Mouse (Mus musculus): Measurements from ENCODE around the gene Gucy2e. TPM values are rescaled to one million over a fixed set of nuclear protein-coding genes. Genes with fewer than 3 reads are reported as not detected.
A peak's percentile ranks its signal among the peaks of the same experiment; 100 is the strongest.

The Gucy2e gene
- polyA plus RNA-seq, 1 experiment: not detected

- no peak overlapping the region for H3K4me3 ChIP-seq (replicated peaks; ENCODE audit: control insufficient read depth, low read depth, low read length)
- H3K4me1 ChIP-seq (ENCODE audit: control insufficient read depth, insufficient read depth, low read length): no peaks in the 10 kb centered on the region
- H3K27ac ChIP-seq (ENCODE audit: control insufficient read depth, insufficient read depth, low read depth, low read length, poor library complexity): no peak overlapping the region
- no peak for TF ChIP-seq POLR2A (IDR thresholded peaks at IDR 0.05; ENCODE audit: borderline replicate concordance, control insufficient read depth, low read depth, low read length)
- no peak for TF ChIP-seq CTCF (IDR thresholded peaks at IDR 0.05; ENCODE audit: control insufficient read depth, insufficient read depth, low read length)
- 83% methylated on average over 6 of the region's 6 CpGs for WGBS
These were observed 50.9 kb downstream of the Gucy2e start for GRCm38 (mm10) chr11:69185936-69186335.

- Histone ChIP-seq H3K27ac (ENCODE audit: control insufficient read depth, insufficient read depth, low read depth, low read length, poor library complexity) (no peak overlapping the region), H3K4me3 (replicated peaks; ENCODE audit: control insufficient read depth, low read depth, low read length) (no peak overlapping the region), H3K4me1 (ENCODE audit: control insufficient read depth, insufficient read depth, low read length) (no peaks in the 10 kb centered on the region)
- WGBS: 81% methylated on average over 5 of the region's 5 CpGs
- TF ChIP-seq CTCF (IDR thresholded peaks at IDR 0.05; ENCODE audit: control insufficient read depth, insufficient read depth, low read length): no peak
- no peak for TF ChIP-seq POLR2A (IDR thresholded peaks at IDR 0.05; ENCODE audit: borderline replicate concordance, control insufficient read depth, low read depth, low read length)
These were observed 51.8 kb downstream of the Gucy2e start for GRCm38 (mm10) chr11:69185031-69185430.

GRCm38 (mm10) chr11:69180120-69180519, 56.7 kb downstream of the Gucy2e start:
- H3K4me1 ChIP-seq (ENCODE audit: control insufficient read depth, insufficient read depth, low read length): no peaks in the 10 kb centered on the region
- H3K27ac ChIP-seq (ENCODE audit: control insufficient read depth, insufficient read depth, low read depth, low read length, poor library complexity): no peak overlapping the region
- no peak overlapping the region for H3K4me3 ChIP-seq (replicated peaks; ENCODE audit: control insufficient read depth, low read depth, low read length)
- 79% methylated on average over 4 of the region's 4 CpGs for WGBS
- no peak for TF ChIP-seq POLR2A (IDR thresholded peaks at IDR 0.05; ENCODE audit: borderline replicate concordance, control insufficient read depth, low read depth, low read length)
- peak; percentile 3; the same call in 1 of the 2 replicates for TF ChIP-seq CTCF (IDR thresholded peaks at IDR 0.05; ENCODE audit: control insufficient read depth, insufficient read depth, low read length)

GRCm38 (mm10) chr11:69179512-69179911, 57.3 kb downstream of the Gucy2e start:
- TF ChIP-seq CTCF (IDR thresholded peaks at IDR 0.05; ENCODE audit: control insufficient read depth, insufficient read depth, low read length) (no peak), POLR2A (IDR thresholded peaks at IDR 0.05; ENCODE audit: borderline replicate concordance, control insufficient read depth, low read depth, low read length) (no peak)
- no peak overlapping the region for H3K27ac ChIP-seq (ENCODE audit: control insufficient read depth, insufficient read depth, low read depth, low read length, poor library complexity)
- H3K4me3 ChIP-seq (replicated peaks; ENCODE audit: control insufficient read depth, low read depth, low read length): no peak overlapping the region
- WGBS: 65% methylated on average over 3 of the region's 3 CpGs
- H3K4me1 ChIP-seq (ENCODE audit: control insufficient read depth, insufficient read depth, low read length): no peaks in the 10 kb centered on the region

- 73% methylated on average over 3 of the region's 3 CpGs for WGBS
- TF ChIP-seq POLR2A (IDR thresholded peaks at IDR 0.05; ENCODE audit: borderline replicate concordance, control insufficient read depth, low read depth, low read length): no peak
- TF ChIP-seq CTCF (IDR thresholded peaks at IDR 0.05; ENCODE audit: control insufficient read depth, insufficient read depth, low read length): no peak
- no peak overlapping the region for H3K4me3 ChIP-seq (replicated peaks; ENCODE audit: control insufficient read depth, low read depth, low read length)
- no peak overlapping the region for H3K27ac ChIP-seq (ENCODE audit: control insufficient read depth, insufficient read depth, low read depth, low read length, poor library complexity)
- no peaks in the 10 kb centered on the region for H3K4me1 ChIP-seq (ENCODE audit: control insufficient read depth, insufficient read depth, low read length)
These were observed 58.3 kb downstream of the Gucy2e start for GRCm38 (mm10) chr11:69178525-69178924.

GRCm38 (mm10) chr11:69174722-69175121, 62.1 kb downstream of the Gucy2e start:
- Histone ChIP-seq H3K4me1 (ENCODE audit: control insufficient read depth, insufficient read depth, low read length) (no peaks in the 10 kb centered on the region), H3K4me3 (replicated peaks; ENCODE audit: control insufficient read depth, low read depth, low read length) (no peak overlapping the region)

GRCm38 (mm10) chr11:69172606-69173005, 64.2 kb downstream of the Gucy2e start:
- TF ChIP-seq POLR2A (IDR thresholded peaks at IDR 0.05; ENCODE audit: borderline replicate concordance, control insufficient read depth, low read depth, low read length) (no peak), CTCF (IDR thresholded peaks at IDR 0.05; ENCODE audit: control insufficient read depth, insufficient read depth, low read length) (no peak)
- no peak overlapping the region for H3K4me3 ChIP-seq (replicated peaks; ENCODE audit: control insufficient read depth, low read depth, low read length)
- H3K27ac ChIP-seq (ENCODE audit: control insufficient read depth, insufficient read depth, low read depth, low read length, poor library complexity): no peak overlapping the region
- no peaks in the 10 kb centered on the region for H3K4me1 ChIP-seq (ENCODE audit: control insufficient read depth, insufficient read depth, low read length)
- WGBS: 79% methylated on average over 2 of the region's 2 CpGs

More at GRCm38 (mm10) chr11:69174722-69175121, 62.1 kb downstream of the Gucy2e start:
- TF ChIP-seq CTCF (IDR thresholded peaks at IDR 0.05; ENCODE audit: control insufficient read depth, insufficient read depth, low read length): no peak
- no peak for TF ChIP-seq POLR2A (IDR thresholded peaks at IDR 0.05; ENCODE audit: borderline replicate concordance, control insufficient read depth, low read depth, low read length)
- 85% methylated on average over 7 of the region's 7 CpGs for WGBS
- H3K27ac ChIP-seq (ENCODE audit: control insufficient read depth, insufficient read depth, low read depth, low read length, poor library complexity): no peak overlapping the region

GRCm38 (mm10) chr11:69171626-69172025, 65.2 kb downstream of the Gucy2e start:
- 32% methylated on average over 7 of the region's 7 CpGs for WGBS
- Histone ChIP-seq H3K27ac (ENCODE audit: control insufficient read depth, insufficient read depth, low read depth, low read length, poor library complexity) (no peak overlapping the region), H3K4me1 (ENCODE audit: control insufficient read depth, insufficient read depth, low read length) (no peaks in the 10 kb centered on the region), H3K4me3 (replicated peaks; ENCODE audit: control insufficient read depth, low read depth, low read length) (no peak overlapping the region)
- TF ChIP-seq CTCF (IDR thresholded peaks at IDR 0.05; ENCODE audit: control insufficient read depth, insufficient read depth, low read length) (peak; percentile 80), POLR2A (IDR thresholded peaks at IDR 0.05; ENCODE audit: borderline replicate concordance, control insufficient read depth, low read depth, low read length) (no peak)

GRCm38 (mm10) chr11:69169313-69169712, 67.5 kb downstream of the Gucy2e start:
- H3K4me3 ChIP-seq (replicated peaks; ENCODE audit: control insufficient read depth, low read depth, low read length): no peak overlapping the region
- 84% methylated on average over 12 of the region's 12 CpGs for WGBS
- no peak for TF ChIP-seq CTCF (IDR thresholded peaks at IDR 0.05; ENCODE audit: control insufficient read depth, insufficient read depth, low read length)
- TF ChIP-seq POLR2A (IDR thresholded peaks at IDR 0.05; ENCODE audit: borderline replicate concordance, control insufficient read depth, low read depth, low read length): no peak

More at GRCm38 (mm10) chr11:69169313-69169712, 67.5 kb downstream of the Gucy2e start:
- Histone ChIP-seq H3K4me1 (ENCODE audit: control insufficient read depth, insufficient read depth, low read length) (no peaks in the 10 kb centered on the region), H3K27ac (ENCODE audit: control insufficient read depth, insufficient read depth, low read depth, low read length, poor library complexity) (no peak overlapping the region)

Other genes with a start within 250 kb of the Gucy2e start
- gene Pfas, start 228.6 kb downstream of the Gucy2e start, polyA plus RNA-seq (2011; ENCODE audit: insufficient read depth, insufficient read length, low replicate concordance, missing spikeins): 26.1 and 34.4 TPM in 2 replicates
- gene Ctc1, start 221.1 kb downstream of the Gucy2e start, polyA plus RNA-seq (2011; ENCODE audit: insufficient read depth, insufficient read length, low replicate concordance, missing spikeins): 19.0 and 38.1 TPM in 2 replicates
- gene Aurkb, start 191.4 kb downstream of the Gucy2e start, polyA plus RNA-seq (2011; ENCODE audit: insufficient read depth, insufficient read length, low replicate concordance, missing spikeins): 53.2 and 100 TPM in 2 replicates
- gene Borcs6, start 177.3 kb downstream of the Gucy2e start, polyA plus RNA-seq (2011; ENCODE audit: insufficient read depth, insufficient read length, low replicate concordance, missing spikeins): 16.4 and 18.4 TPM in 2 replicates
- 16.3 and 31.0 TPM in 2 replicates for gene Tmem107, start 166.2 kb downstream of the Gucy2e start, polyA plus RNA-seq (2011; ENCODE audit: insufficient read depth, insufficient read length, low replicate concordance, missing spikeins)
- 50.5 and 55.9 TPM in 2 replicates for gene Vamp2, start 148.5 kb downstream of the Gucy2e start, polyA plus RNA-seq (2011; ENCODE audit: insufficient read depth, insufficient read length, low replicate concordance, missing spikeins)
- gene Per1, start 141.8 kb downstream of the Gucy2e start, polyA plus RNA-seq (2011; ENCODE audit: insufficient read depth, insufficient read length, low replicate concordance, missing spikeins): 28.8 and 46.2 TPM in 2 replicates
- 1.1 TPM in 1 of 2 replicates, not detected in the other for gene Hes7, start 116.6 kb downstream of the Gucy2e start, polyA plus RNA-seq (2011; ENCODE audit: insufficient read depth, insufficient read length, low replicate concordance, missing spikeins)
- gene 9130213A22Rik, start 114.4 kb downstream of the Gucy2e start, polyA plus RNA-seq (2011; ENCODE audit: insufficient read depth, insufficient read length, low replicate concordance, missing spikeins): not detected in 2 replicates
- 0.82 TPM in 1 of 2 replicates, not detected in the other for gene Aloxe3, start 111.1 kb downstream of the Gucy2e start, polyA plus RNA-seq (2011; ENCODE audit: insufficient read depth, insufficient read length, low replicate concordance, missing spikeins)
- not detected in 2 replicates for gene Alox12b, start 80.0 kb downstream of the Gucy2e start, polyA plus RNA-seq (2011; ENCODE audit: insufficient read depth, insufficient read length, low replicate concordance, missing spikeins)
- gene Alox8, start 39.2 kb downstream of the Gucy2e start, polyA plus RNA-seq (2011; ENCODE audit: insufficient read depth, insufficient read length, low replicate concordance, missing spikeins): not detected in 2 replicates
- gene Cntrob, start 86.7 kb upstream of the Gucy2e start, polyA plus RNA-seq (2011; ENCODE audit: insufficient read depth, insufficient read length, low replicate concordance, missing spikeins): 43.7 and 59.8 TPM in 2 replicates
- gene Trappc1, start 86.9 kb upstream of the Gucy2e start, polyA plus RNA-seq (2011; ENCODE audit: insufficient read depth, insufficient read length, low replicate concordance, missing spikeins): 50.7 and 71.7 TPM in 2 replicates
- gene Kcnab3, start 89.2 kb upstream of the Gucy2e start, polyA plus RNA-seq (2011; ENCODE audit: insufficient read depth, insufficient read length, low replicate concordance, missing spikeins): not detected in 2 replicates
- gene Rnf227, start 103.4 kb upstream of the Gucy2e start, polyA plus RNA-seq (2011; ENCODE audit: insufficient read depth, insufficient read length, low replicate concordance, missing spikeins): 1.7 TPM in 1 of 2 replicates, not detected in the other
- gene Chd3, start 132.4 kb upstream of the Gucy2e start, polyA plus RNA-seq (2011; ENCODE audit: insufficient read depth, insufficient read length, low replicate concordance, missing spikeins): 49.6 and 54.5 TPM in 2 replicates
- 23.1 and 43.9 TPM in 2 replicates for gene Naa38, start 158.5 kb upstream of the Gucy2e start, polyA plus RNA-seq (2011; ENCODE audit: insufficient read depth, insufficient read length, low replicate concordance, missing spikeins)
- gene Cyb5d1, start 158.6 kb upstream of the Gucy2e start, polyA plus RNA-seq (2011; ENCODE audit: insufficient read depth, insufficient read length, low replicate concordance, missing spikeins): 5.1 and 9.1 TPM in 2 replicates
- gene Tmem88, start 161.2 kb upstream of the Gucy2e start, polyA plus RNA-seq (2011; ENCODE audit: insufficient read depth, insufficient read length, low replicate concordance, missing spikeins): 1.6 TPM in 1 of 2 replicates, not detected in the other
- gene Kdm6b, start 176.6 kb upstream of the Gucy2e start, polyA plus RNA-seq (2011; ENCODE audit: insufficient read depth, insufficient read length, low replicate concordance, missing spikeins): 13.7 and 29.2 TPM in 2 replicates